Mouse (Mus musculus): ENCODE measurements around the gene Sin3a.
A peak's percentile ranks its signal among the peaks of the same experiment; 100 is the strongest.

DNA sequence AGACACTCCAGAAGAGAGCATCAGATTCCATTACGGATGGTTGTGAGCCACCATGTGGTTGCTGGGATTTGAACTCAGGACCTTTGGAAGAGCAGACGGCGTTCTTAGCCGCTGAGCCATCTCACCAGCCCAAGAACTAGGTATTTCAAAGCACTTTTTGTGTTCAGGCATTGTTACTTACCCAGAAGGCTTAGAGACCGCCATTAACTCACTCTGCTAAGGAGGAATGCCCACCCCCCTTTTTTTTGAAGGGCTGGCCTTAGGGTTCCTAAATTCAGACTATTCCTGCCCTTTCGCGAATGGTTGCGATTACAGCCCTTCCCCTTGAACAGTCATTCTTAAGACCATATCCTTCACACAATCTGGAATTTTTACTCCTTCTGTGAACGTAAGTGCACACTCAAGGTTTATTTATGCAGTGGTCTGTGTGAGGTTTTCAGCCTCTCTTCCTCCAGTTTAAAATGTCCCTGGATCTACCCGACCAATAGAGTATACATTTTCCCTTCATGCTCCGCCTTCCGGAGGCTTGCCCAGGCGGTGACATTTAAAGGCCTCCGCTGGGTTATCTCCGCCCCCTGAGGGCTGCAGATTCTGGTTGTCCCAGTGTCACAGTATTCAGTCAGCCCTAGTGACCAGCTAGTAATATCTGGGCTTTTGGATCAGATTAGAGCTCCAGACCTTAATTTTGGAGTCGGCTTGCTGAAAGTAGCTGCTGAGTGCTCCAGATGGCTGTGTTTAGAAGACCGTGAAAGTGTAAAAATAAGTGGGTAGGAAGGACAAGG is 3.2 kb downstream of the Sin3a start:
- TF ChIP-seq E2F4 (IDR thresholded peaks at IDR 0.05; ENCODE audit: borderline replicate concordance, low read depth, low read length): no peak
- no peak for TF ChIP-seq CTCF (IDR thresholded peaks at IDR 0.05 in 2 of 3, conservative IDR thresholded peaks at IDR 0.05 in 1 of 3; ENCODE audit: control insufficient read depth in 1 of 3, insufficient read depth in 1 of 3, low read depth in 2 of 3, low read length in 3 of 3, poor library complexity in 1 of 3, severe bottlenecking in 1 of 3)
- no peak for TF ChIP-seq CHD2 (IDR thresholded peaks at IDR 0.05; ENCODE audit: low read length)
- no peak for TF ChIP-seq RAD21 (IDR thresholded peaks at IDR 0.05; ENCODE audit: low read depth, low read length)
- TF ChIP-seq MAX (IDR thresholded peaks at IDR 0.05; ENCODE audit: low read length): peak; percentile 52
- TF ChIP-seq RCOR1 (IDR thresholded peaks at IDR 0.05; ENCODE audit: low read depth, low read length): no peak

Measured in MEL (cell line).